Mouse (Mus musculus) C2C12 (cell line): ENCODE results near the gene Cit.

Experiments used
- CTCF ChIP-seq: IDR thresholded peaks from one replicate; pipeline ENCODE4 v1.5.1; 2011; ENCODE audit not compliant: control insufficient read depth, insufficient read depth, insufficient read length
- MYOD1 ChIP-seq: IDR thresholded peaks from one replicate; pipeline ENCODE4 v1.6.1; 2011; ENCODE audit warnings: low read depth; ENCODE audit not compliant: control insufficient read depth, insufficient read length
- MYOG ChIP-seq: IDR thresholded peaks from one replicate; pipeline ENCODE4 v1.6.1; 2011; ENCODE audit not compliant: control insufficient read depth, insufficient read length; ENCODE audit errors: extremely low read depth
- USF1 ChIP-seq: IDR thresholded peaks from one replicate; pipeline ENCODE4 v1.6.1; 2011; ENCODE audit warnings: low read depth, mild to moderate bottlenecking, control low read depth, moderate library complexity

DNA sequence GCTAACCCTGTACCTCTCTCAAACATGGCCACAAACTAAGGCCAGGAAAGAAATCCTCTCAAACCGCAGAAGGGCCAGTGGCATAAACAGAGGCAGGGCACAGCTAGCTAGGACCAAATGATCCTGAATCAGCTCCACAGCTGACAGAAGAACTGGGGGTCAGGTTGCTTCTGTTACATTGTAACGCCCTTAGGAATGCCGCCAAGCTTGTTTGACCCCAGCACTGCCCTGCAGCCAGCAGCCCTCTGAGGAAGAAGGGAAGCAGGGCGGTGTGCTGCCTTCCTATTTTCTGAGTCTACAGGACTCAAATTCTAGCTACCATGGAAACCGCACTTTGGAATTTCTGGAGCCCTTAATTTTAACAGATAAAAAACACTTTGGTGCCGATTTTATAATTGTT is 13.6 kb downstream of the Cit start:
- no peak for TF ChIP-seq CTCF
- TF ChIP-seq USF1 = no peak
- no peak for TF ChIP-seq MYOG
- no peak for TF ChIP-seq MYOD1
